Mouse (Mus musculus): Measurements from ENCODE around the gene Plekha4. TPM values are rescaled to one million over a fixed set of nuclear protein-coding genes. Genes with fewer than 3 reads are reported as not detected.

Plekha4 gene
- polyA plus RNA-seq, 1 experiment from 2014 or later = 4.6 TPM

DNA sequence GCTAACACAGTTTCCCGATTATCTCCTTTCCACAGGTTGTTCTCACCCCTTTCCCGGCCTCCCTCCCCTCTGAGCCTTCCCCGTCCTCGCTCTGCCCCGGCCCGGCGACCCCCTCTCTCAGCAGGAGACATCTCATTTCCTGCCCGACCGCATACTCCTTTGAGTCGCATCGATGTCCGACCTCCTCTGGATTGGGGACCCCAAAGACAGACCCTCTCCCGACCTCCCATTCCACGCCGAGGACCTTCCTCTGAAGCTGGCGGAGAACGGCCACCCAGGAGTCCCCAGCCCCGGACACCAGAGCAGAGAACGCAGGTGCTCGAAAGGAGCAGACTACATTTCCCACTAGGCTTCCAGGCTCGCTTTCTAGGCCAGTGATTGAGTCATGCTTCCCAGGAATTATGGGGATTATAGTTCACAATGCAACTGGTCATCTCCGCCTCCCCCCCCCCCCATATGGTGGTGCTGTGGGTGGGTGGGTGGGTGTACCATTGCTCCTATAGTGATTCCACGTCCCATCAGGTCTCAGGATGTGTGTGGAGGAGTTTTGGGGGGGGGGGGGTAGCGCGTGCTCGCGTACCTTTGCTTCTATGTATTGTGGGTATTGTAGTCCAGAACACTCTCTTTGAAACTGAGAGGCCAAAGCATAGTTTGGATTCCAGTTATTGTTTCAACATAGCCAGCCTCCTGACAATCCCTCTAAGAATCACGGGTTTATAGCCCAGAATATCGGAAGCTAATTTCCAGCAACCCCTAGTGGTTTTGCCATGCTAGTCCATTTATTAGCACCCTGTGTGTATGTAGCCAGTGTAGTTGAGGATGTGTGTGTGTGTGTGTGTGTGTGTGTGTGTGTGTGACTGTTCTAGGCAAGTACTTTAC is 12.3 kb downstream of the Plekha4 start:
- DNase-seq (ENCODE audit: low spot score) = no peak

DNA sequence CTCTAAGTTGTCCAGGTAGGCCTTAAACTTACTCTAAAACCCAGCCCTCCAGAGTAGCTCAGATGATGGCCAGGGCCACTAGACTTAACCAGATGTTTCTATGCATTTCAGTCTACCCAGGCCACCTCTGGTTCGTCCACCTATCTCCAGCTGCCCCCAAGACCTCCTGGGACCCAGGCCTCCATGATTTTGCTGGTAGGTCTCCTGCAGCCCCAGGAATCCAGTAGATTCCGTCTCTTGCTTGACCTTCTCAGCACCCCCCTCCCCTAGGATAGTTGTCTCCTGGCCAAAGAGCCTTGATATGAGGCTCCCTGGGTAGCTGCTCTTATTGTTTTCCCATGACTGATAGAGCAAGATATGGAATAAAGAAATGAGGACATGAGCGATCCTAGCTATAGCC is 13.0 kb downstream of the Plekha4 start:
- no peak for DNase-seq (ENCODE audit: low spot score)

DNA sequence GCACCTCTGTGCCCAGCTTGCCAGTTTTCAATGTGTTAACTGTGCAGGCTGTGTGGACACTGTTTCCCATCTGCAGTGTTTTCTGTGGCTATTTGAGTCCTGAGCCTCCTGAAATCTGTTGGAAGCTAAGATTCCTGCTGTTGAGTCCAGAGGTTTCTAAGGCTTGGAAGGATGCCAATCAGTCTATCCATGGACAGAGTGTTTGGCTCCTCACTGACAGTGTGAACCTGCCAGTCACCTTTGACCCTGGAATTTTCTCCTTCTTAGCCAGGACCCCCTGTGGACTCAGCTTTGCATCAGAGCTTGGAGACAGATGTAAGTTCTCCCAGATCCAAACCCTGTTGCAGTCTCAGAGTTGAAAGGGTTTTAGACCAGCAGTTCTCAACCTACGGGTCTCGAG is 14.1 kb downstream of the Plekha4 start:
- DNase-seq (ENCODE audit: low spot score) = no peak

DNA sequence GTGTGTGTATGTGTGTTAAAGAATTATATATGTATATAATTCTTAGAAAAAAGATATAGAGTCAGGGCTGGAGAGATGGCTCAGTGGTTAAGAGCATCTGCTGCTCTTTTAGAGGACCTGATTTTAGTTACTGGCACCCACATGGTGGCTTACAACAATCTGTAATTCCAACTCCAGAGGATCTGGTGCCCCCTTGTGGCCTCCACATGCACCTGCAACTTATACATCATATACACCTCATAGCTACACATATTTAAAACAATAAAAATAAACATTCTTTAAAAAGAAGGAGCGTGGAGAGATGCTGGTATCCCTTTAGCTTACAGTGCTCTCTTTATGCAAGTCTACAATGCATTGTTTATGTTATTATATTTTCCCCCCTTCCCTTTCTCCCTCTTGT is 18.4 kb downstream of the Plekha4 start:
- no peak for DNase-seq (ENCODE audit: low spot score)

DNA sequence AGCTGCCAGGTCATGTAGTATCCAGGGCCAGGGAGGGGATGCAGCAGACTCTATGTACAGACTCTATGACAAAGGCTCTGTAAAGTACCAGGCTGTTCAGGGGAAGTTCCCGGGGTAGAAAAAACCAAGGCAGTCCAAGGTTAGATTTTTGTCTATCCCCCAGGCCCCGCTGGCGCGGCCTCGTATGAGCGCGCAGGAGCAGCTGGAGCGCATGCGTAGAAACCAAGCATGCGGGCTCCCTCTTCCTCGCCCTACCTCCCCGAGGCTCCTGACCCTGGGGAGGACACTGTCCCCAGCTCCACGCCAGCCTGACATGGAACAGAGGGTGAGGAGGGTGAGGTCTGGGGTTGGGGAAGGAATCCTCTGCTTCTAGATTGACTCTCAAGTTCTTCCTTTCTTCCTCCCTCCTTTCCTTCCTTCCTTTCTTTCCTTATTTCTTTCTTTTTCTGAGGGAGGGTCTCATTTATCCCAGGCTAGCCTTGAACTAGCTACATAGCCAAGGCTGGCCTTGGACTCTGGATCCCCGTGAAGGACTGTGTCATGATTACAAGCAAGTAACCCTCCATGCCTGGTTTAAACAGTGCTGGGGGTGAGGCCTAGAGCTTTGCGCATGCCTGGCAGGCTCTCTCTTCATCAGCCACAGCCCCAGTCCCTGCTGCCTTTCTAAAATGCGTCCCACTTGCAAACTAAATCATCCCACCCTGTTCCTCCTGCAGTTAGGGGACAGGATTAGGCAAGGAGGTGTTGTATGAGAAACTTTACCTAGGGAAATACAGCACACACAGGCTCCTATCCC is 23.7 kb downstream of the Plekha4 start:
- no peak for DNase-seq (ENCODE audit: low spot score)

DNA sequence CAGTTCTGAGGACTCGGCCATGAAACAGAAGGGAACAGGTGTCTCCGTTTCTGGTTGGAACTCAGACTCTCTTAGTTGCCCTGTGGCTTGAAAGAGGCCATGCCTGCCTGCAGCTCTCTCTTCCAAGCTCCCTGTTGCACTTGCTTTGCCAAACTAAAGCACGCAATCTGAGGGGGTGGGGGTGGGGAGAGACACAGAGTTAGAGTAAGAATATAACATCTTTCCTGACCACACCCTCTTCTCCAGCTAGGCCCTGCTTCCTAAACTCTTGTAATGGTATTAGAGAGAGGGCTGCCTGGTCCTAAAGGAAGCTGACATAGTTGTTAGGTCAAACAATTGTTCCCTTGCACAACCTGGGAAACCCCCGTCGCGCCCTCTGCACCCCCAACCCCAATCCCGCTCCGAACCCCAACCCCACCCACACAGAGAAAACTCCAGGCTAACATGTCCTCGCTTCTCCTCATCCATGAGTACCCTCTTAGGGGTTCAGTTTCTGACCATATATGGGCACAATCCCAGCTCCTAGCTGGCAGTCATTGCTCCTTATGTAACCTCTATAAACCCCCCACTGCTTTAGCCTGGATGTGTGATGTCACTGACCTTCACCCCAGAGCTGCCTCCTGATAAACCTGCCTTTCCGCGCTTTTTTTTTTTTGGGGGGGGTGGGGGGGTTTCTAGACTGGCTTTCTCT is 24.8 kb downstream of the Plekha4 start:
- DNase-seq (ENCODE audit: low spot score) = no peak

DNA sequence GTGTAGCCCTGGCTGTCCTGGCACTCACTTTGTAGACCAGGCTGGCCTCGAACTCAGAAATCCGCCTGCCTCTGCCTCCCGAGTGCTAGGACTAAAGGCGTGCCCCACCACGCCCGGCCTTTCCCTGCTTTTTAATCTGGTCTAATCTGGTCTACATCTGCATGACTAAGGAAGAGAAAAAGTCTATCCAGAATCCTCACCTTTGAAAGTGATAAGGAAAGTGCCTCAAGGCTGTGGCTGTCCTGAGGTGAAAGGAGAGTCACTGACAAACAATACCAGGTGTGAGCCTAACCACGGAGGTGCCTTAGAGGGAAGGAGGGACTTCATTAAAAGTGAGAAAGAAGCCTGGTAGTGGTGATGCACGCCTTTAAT is 25.4 kb downstream of the Plekha4 start:
- DNase-seq (ENCODE audit: low spot score) = no peak

DNA sequence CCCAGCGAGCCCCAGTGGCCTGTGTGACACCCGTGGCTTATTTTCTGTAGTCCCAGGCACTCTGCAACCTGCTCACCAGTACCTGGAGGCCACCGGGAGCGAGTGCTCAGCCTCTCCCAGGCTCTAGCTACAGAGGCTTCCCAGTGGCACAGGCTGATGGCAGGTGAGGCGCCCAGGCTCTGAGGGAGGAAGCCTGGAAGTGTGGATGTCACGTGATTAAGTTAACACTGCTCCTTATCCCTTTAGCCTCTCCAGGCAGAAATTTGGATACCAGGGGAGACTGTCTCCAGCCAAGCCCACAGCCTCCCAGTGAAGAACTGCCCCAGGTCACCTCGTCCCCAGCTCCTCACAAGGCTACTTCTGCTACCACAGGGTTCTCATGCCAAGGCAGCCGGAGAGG is 27.4 kb downstream of the Plekha4 start:
- DNase-seq (ENCODE audit: low spot score) = no peak

DNA sequence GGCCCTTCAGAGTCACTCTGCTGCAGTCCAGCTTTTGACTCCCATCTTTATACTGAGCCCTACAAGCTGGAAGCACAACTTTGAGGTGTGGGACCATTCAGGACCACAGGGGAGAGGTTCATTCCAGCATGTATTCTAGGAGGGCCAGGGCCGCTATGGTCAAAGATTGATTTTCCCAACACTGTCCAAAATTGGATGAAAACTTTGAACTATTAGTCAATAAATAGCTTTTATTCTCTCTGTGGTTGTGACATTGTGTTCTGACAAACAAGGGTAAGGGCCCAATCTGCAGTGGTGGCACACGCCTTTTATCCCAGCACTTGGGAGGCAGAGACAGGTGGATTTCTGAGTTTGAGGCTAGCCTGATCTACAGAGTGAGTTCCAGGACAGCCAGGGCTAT is 27.9 kb downstream of the Plekha4 start:
- no peak for DNase-seq (ENCODE audit: low spot score)

DNA sequence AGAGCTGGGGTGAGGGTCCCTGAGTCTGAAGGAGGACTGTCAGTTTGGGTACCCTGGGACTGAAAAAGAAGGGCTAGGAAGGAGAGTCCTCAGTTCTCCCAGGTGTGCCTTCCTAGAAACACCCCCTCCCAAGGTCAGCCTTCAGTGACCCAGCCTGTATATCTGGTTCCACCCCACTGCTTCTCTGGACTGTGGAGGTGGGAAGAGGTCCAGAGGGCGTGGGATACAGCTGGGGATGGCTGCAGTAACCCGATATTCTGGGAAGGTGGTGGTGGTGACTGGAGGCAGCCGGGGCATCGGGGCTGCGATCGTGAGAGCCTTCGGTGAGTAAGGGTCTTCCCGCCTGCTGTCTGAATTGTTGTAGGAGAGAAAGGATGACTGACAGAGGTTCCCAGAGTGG is 28.6 kb downstream of the Plekha4 start, which contains the start of gene Hsd17b14:
Hsd17b14 (plus strand) TSS at position 150 of the 400 bp plus-strand sequence.
- DNase-seq (ENCODE audit: low spot score) = no peak

DNA sequence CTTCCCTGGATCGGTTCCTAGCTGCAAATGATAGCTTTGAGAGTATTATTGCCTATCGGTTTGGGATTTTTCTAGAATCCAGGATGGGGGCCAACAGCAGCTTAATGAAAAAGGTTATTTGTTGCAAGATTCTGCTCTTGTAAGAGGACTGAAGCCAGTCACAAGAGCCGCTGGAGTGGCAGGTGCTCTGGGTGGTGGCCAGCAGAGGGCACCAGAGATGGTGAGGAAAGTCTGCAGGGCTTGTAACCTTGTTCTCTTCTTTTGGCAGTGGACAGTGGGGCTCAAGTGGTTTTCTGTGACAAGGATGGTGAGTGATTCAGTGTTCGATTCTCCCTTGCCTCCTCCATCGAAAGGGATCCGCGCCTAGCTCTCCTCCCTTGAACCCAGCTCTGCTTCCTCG is 29.7 kb downstream of the Plekha4 start:
- peak; percentile 79 for DNase-seq (ENCODE audit: low spot score)

DNA sequence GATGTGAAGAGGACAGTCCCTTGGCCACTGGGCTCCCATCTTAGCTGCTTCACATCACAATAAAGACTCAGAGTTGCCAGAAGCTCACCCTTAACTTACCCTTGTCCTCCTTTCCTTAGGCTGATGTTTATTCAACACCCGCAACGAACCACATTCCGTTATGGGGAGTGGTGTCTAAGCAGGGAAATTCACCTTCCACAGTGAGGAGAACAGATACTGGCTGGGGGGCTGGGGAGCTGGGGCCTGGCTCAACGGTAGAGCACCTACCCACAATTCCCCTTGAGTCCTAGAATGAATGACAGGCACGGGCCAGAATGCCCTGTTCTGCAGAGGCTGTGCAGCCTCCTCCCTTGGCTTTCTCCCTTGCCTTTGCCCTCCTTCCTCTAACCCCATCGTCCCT is 32.8 kb downstream of the Plekha4 start:
- DNase-seq (ENCODE audit: low spot score) = no peak

DNA sequence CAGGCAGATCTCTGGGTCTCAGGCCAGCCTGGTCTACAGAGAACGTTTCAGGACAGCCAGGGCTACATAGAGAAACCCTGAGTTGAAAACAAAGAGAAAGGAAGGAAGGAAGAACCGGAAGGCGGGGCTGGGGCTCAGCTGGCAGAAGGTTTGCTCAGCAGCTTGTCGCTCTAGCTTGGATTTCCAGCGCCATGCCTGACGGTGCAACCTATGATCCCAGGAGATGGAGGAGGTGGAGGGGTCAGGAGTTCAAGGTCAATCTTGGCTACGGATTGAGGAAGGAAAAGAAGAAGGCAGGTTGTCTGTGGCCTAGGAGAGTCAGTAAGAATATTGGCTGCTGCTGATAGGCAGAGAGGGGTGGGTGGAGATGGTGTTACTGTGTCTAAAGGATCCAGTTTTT is 34.1 kb downstream of the Plekha4 start:
- DNase-seq (ENCODE audit: low spot score) = no peak

DNA sequence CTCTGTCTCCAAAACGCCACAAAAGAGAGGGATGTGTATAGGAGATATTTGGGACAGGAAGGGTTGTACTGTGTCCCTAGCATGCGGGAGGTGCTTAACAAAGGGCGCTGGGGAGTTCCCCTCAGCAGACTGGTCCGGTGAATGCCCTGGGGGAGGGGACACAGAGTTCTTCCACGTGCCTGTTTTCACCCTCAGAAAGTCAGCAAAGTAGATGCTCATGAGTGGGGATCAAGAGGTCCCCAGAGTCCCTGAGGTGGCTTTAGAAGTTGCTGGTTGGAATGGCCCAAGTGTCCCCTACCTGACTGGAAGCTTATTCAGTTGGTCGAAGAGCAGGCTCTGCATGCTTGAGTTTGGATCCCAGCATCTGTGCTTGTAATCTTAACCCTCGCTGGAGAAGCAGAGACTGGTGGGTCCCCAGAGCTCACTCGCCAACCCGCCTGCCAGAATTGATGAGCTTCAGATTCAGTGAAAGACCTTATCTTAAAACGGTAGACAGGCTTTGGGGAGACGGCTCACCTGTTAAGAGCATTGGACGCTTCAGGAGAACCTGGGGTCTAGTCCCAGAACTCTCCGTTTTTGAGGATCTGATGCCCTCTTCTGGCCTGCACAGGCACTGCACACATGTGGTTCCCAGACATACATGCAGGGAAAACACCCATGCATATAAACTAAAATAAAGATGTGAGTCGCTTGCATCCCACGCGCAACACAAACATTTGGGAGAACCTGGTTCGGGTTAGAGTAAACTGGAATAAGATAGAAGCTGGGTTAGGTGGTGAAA is 34.9 kb downstream of the Plekha4 start:
- peak; percentile 81 for DNase-seq (ENCODE audit: low spot score)

DNA sequence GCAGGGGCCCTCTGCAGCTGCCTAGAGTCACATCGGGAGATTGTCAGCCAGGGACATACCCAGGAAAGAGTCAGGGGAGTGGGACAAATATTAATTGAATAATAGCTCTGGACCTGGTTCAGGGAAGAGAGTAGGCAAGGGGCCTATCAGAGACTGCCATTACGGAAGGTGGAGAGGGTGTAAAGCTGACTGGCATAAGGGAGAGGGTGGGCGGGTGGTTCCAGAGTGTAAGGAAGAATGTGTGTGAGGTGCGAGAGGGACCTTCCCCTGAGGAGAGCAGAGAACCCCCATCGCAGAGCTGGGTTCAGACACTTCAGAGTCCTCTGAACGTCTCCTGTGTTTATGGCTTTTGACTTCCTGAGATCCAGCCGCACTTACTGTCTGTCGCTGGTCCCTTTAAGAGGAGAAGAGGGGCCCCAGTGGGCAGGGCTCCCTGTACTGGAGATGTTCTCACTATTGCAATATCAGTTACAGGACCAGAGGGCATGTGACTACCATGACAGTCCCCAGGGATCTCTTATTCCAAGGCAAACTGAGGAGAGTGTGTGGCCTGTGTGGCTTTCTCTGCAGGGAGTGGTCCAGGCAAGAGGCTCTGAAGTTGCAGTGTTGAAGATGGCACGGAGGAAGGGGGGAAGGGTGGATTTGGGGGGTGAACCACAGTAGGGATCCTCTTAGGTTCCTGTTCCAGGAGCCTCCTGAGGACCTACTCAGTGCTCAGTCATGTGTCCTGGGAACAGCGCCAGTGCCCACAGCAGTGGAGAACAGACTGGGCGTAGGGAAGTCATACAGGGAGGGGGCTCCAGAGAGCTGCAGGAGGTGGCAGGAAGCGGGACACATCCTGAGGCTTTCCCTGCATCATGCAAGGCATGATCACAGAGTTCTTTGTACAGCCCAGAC is 35.7 kb downstream of the Plekha4 start:
- no peak for DNase-seq (ENCODE audit: low spot score)

DNA sequence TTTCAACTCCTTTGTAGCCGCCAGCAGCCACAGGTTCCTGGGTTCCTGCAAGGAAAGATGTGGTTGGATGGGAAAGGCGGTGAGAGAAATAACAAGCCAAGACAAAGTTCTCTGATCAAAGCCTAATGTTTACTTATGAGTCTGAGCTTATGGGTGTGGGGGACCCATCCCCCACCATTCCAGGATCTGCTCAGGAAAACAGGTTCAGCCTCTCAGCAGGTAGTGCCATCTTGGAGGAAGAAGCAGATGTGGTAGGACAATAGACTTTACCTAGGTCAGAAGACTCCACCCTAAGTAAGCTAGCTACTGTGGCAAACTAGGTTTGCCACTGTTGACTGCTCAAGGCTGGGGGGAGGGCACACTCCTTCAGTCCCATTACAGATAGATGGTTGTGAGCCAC is 38.7 kb downstream of the Plekha4 start:
- DNase-seq (ENCODE audit: low spot score) = no peak

DNA sequence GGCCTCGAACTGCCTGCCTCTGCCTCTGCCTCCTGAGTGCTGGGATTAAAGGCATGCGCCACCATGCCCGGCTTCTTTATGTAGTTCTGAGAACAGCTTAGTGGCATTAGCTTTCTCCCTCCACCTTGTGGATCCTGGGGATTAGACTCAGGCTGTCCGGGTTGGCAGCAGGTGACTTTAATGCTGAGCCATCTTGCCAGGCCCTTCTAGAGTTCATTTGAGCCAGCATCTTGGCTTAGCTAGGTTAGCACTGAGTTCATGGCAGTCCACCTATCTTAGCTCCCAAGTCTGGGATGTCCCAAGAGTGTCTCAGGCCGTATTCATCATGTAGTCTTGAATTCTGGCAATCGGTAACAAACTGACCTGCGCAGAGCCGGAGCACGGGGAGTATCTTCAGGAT is 39.3 kb downstream of the Plekha4 start:
- DNase-seq (ENCODE audit: low spot score) = no peak

DNA sequence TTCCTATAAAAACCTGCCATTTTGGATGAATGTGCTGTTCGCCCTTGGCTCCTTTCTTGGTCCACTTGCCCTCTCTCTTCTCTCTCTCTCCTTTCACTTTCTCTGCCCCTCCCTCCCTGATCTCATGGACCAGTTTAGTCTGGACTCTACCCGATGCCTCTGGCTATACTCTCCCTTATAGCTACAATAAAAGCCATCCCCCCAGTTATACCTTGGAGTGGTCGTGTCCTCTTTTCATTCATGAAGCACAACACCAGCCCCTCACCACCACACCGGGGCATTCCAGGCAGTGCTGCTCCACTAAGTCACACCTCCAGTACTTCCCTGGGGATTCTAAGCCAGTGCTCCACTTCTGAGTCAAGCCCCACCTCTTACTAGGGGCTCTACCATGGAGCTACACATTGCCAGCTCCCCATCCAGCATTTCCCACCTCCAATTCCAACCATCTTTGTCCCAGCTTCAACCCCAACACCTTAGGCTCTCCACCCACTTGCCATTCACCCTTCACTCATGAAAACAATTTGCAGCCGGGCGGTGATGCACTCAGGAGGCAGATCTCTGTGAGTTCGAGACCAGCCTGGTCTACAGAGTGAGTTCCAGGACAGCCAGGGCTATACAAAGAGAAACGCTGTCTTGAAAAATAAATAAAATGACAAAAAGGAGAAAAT is 41.1 kb downstream of the Plekha4 start:
- DNase-seq (ENCODE audit: low spot score) = no peak

DNA sequence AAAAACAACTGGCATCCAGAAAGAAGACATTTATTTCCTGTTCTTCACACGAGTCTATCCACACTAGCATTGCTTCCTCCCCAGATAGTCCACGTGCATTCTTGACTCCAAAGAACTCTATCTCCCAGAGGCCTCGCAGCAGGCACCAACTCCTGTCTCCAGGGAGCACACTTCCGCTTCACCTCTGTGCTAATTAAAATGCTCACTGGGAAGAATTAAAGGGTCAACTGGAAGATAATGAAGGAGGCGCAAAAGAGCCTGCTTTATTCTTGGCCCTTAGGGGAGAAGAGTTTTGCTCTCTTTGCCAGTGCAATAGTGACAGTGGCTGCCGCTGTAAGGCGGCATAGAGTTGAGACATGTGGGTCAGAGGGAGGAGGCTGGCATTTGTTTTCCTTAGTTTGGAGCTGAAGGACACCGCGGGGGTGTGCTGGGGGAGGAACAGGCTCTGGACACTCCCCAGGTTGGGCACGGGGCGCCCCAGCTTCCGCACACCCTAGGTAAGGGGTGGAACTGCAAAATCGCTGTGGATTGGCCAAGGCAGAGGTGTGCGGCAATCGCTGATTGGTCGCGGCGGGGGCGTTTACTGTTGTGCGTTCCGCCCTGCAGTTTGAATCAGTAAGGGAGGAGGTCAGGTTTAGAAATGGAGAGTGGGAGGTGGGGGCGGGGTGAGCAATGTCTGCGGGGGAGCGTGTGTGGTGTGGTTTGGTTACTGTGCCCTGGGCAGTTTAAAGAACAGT is 41.8 kb downstream of the Plekha4 start:
- DNase-seq (ENCODE audit: low spot score) = peak; percentile 93
